Mouse (Mus musculus) thymus, adult 2 months (tissue): ENCODE measurements around the gene Mafg.

Source experiments
- CTCF ChIP-seq: fragments of 200-500 bp; IDR thresholded peaks from 2 replicates; pipeline ENCODE4 v1.5.1; 2012; ENCODE audit warnings: mild to moderate bottlenecking, control low read depth, low read length, moderate library complexity, borderline replicate concordance; ENCODE audit not compliant: control insufficient read depth, poor library complexity, insufficient read depth; ENCODE audit errors: extremely low read depth
- POLR2A ChIP-seq: fragments of 200-500 bp; IDR thresholded peaks from 2 replicates; pipeline ENCODE4 v1.6.1; 2012; ENCODE audit warnings: mild to moderate bottlenecking, low read length, control low read depth, moderate library complexity; ENCODE audit not compliant: control insufficient read depth, poor library complexity, insufficient read depth; ENCODE audit errors: extremely low read depth

- TF ChIP-seq CTCF (no peak), POLR2A (no peak)
Observed at GRCm38 (mm10) chr11:120660301-120661075, 27.1 kb upstream of the Mafg start.
